8 mouse cellular contexts compared by ENCODE assay signal in genomic region chr7:100550338-100551007, GRCm38 (mm10). TPM values are rescaled to one million over a fixed set of nuclear protein-coding genes. Genes with fewer than 3 reads are reported as not detected.
DNase-seq lines count a peak whose midpoint lies in the region; ATAC-seq and TF ChIP-seq lines count a peak whose summit lies in the region.

No protein-coding gene starts in this region.

- H3K27me3 ChIP-seq in intestine, postnatal 0 days (replicated peaks; ENCODE audit: control insufficient read depth, insufficient read depth, low read length) = no peaks in the 10 kb centered on the region
- no peaks in the 10 kb centered on the region for H3K27me3 ChIP-seq in intestine, embryonic 16.5 days (replicated peaks; ENCODE audit: control insufficient read depth, insufficient read depth, low read length)
- no peaks in the 10 kb centered on the region for H3K27me3 ChIP-seq in kidney, postnatal 0 days (ENCODE audit: insufficient read depth, low read length)
- H3K27me3 ChIP-seq in hindbrain, embryonic 10.5 days (ENCODE audit: insufficient read depth, poor library complexity, severe bottlenecking) = no peaks in the 10 kb centered on the region

- H3K4me2 ChIP-seq in intestine, postnatal 0 days (replicated peaks; ENCODE audit: low read depth) = no peak overlapping the region
- no peak overlapping the region for H3K4me2 ChIP-seq in intestine, embryonic 16.5 days (ENCODE audit: low read depth, low read length)
- no peak overlapping the region for H3K4me2 ChIP-seq in kidney, postnatal 0 days (ENCODE audit: low read length)

- H3K27ac ChIP-seq in intestine, postnatal 0 days (ENCODE audit: low read depth, low read length) = no peak overlapping the region
- no peak overlapping the region for H3K27ac ChIP-seq in intestine, embryonic 16.5 days (ENCODE audit: low read length)
- H3K27ac ChIP-seq in kidney, postnatal 0 days = no peak overlapping the region
- H3K27ac ChIP-seq in hindbrain, embryonic 10.5 days = no peak overlapping the region

- H3K36me3 ChIP-seq in intestine, postnatal 0 days (ENCODE audit: control insufficient read depth, insufficient read depth) = peaks cover 12% of the 10 kb centered on the region; the same call in 1 of the 2 replicates
- H3K36me3 ChIP-seq in intestine, embryonic 16.5 days (ENCODE audit: control insufficient read depth, insufficient read depth, low read length) = peaks cover 3% of the 10 kb centered on the region; the same call in 1 of the 2 replicates
- peaks cover 21% of the 10 kb centered on the region for H3K36me3 ChIP-seq in kidney, postnatal 0 days (ENCODE audit: insufficient read depth, low read length)
- H3K36me3 ChIP-seq in hindbrain, embryonic 10.5 days = peaks cover 33% of the 10 kb centered on the region

- ATAC-seq in intestine, postnatal 0 days = no peak
- ATAC-seq in intestine, embryonic 16.5 days = no peak
- ATAC-seq in kidney, postnatal 0 days (replicated peaks; ENCODE audit: low FRiP score, low read depth) = no peak

- peak; percentile 63 for DNase-seq in MN1 (ENCODE audit: low spot score)
- DNase-seq in cerebellum, adult 11 months = peak; percentile 42
- DNase-seq in kidney, postnatal 0 days (ENCODE audit: low spot score) = peak; percentile 42
- DNase-seq in right cerebral cortex, adult 2 months (ENCODE audit: low spot score in 2 of 2) = peak; percentile 46 to 74
- no peak for DNase-seq in hindbrain, embryonic 10.5 days (ENCODE audit: low spot score)
- no peak for DNase-seq in embryo, embryonic 10 days (ENCODE audit: low spot score)

- peak; percentile 66 for TF ChIP-seq CTCF in intestine, postnatal 0 days (IDR thresholded peaks at IDR 0.05; ENCODE audit: low read depth)
- TF ChIP-seq CTCF in kidney, postnatal 0 days (IDR thresholded peaks at IDR 0.05; ENCODE audit: low read depth) = peak; percentile 60

- no peak overlapping the region for H3K4me3 ChIP-seq in intestine, postnatal 0 days (ENCODE audit: low read depth, low read length)
- no peak overlapping the region for H3K4me3 ChIP-seq in intestine, embryonic 16.5 days (ENCODE audit: low read length)
- H3K4me3 ChIP-seq in kidney, postnatal 0 days (replicated peaks; ENCODE audit: low read depth, low read length) = no peak overlapping the region
- no peak overlapping the region for H3K4me3 ChIP-seq in hindbrain, embryonic 10.5 days

- H3K9me3 ChIP-seq in intestine, postnatal 0 days (ENCODE audit: control insufficient read depth) = no peaks in the 10 kb centered on the region
- H3K9me3 ChIP-seq in intestine, embryonic 16.5 days (ENCODE audit: control insufficient read depth, low read length) = no peaks in the 10 kb centered on the region
- no peaks in the 10 kb centered on the region for H3K9me3 ChIP-seq in kidney, postnatal 0 days (replicated peaks; ENCODE audit: low read length)
- H3K9me3 ChIP-seq in hindbrain, embryonic 10.5 days = no peaks in the 10 kb centered on the region

- no peaks in the 10 kb centered on the region for H3K4me1 ChIP-seq in intestine, postnatal 0 days (replicated peaks; ENCODE audit: control insufficient read depth, insufficient read depth, low read length)
- H3K4me1 ChIP-seq in intestine, embryonic 16.5 days (ENCODE audit: control insufficient read depth, insufficient read depth, low read length) = peaks cover 10% of the 10 kb centered on the region
- H3K4me1 ChIP-seq in kidney, postnatal 0 days (replicated peaks; ENCODE audit: insufficient read depth, low read length) = no peaks in the 10 kb centered on the region
- peaks cover 6% of the 10 kb centered on the region for H3K4me1 ChIP-seq in hindbrain, embryonic 10.5 days (replicated peaks)

- WGBS in intestine, postnatal 0 days = 55% methylated on average over 5 of the region's 5 CpGs
- 58% methylated on average over 5 of the region's 5 CpGs for WGBS in intestine, embryonic 16.5 days
- WGBS in kidney, postnatal 0 days = 52% methylated on average over 5 of the region's 5 CpGs
- WGBS in hindbrain, embryonic 10.5 days = 69% methylated on average over 5 of the region's 5 CpGs

- H3K9ac ChIP-seq in intestine, postnatal 0 days (ENCODE audit: low read depth, low read length) = no peak overlapping the region
- H3K9ac ChIP-seq in intestine, embryonic 16.5 days (ENCODE audit: low read depth, low read length) = no peak overlapping the region
- H3K9ac ChIP-seq in kidney, postnatal 0 days (ENCODE audit: low read depth, low read length) = no peak overlapping the region

RNA-seq across cellular contexts. Expression of gene Coa4, which starts 13.6 kb away (rescaled TPM):
- 52.4 and 54.1 TPM in 2 replicates for polyA plus RNA-seq in intestine, postnatal 0 days (2015; fragmentation: Nextera tagmentation; extraction: Ambion mirVana)
- 59.2 and 59.3 TPM in 2 replicates for polyA plus RNA-seq in intestine, embryonic 16.5 days (2015; fragmentation: Nextera tagmentation; extraction: Ambion mirVana)
- polyA plus RNA-seq in kidney, postnatal 0 days (2015; fragmentation: Nextera tagmentation; extraction: Ambion mirVana) = 21.7 and 21.9 TPM in 2 replicates
- polyA plus RNA-seq in hindbrain, embryonic 10.5 days (2016; fragmentation: Nextera tagmentation; extraction: Ambion mirVana) = 20.4 and 23.3 TPM in 2 replicates

RNA-seq across cellular contexts. Expression of gene Dnajb13, which starts 35.7 kb away (rescaled TPM):
- polyA plus RNA-seq in intestine, postnatal 0 days (2015; fragmentation: Nextera tagmentation; extraction: Ambion mirVana) = 0.09 and 0.17 TPM in 2 replicates
- polyA plus RNA-seq in intestine, embryonic 16.5 days (2015; fragmentation: Nextera tagmentation; extraction: Ambion mirVana) = 0.48 and 0.50 TPM in 2 replicates
- 0.15 and 0.18 TPM in 2 replicates for polyA plus RNA-seq in kidney, postnatal 0 days (2015; fragmentation: Nextera tagmentation; extraction: Ambion mirVana)
- polyA plus RNA-seq in hindbrain, embryonic 10.5 days (2016; fragmentation: Nextera tagmentation; extraction: Ambion mirVana) = 1.9 and 9.2 TPM in 2 replicates

RNA-seq across cellular contexts. Expression of gene Rab6a, which starts 56.7 kb away (rescaled TPM):
- 122 and 123 TPM in 2 replicates for polyA plus RNA-seq in intestine, postnatal 0 days (2015; fragmentation: Nextera tagmentation; extraction: Ambion mirVana)
- polyA plus RNA-seq in intestine, embryonic 16.5 days (2015; fragmentation: Nextera tagmentation; extraction: Ambion mirVana) = 85.7 and 89.7 TPM in 2 replicates
- polyA plus RNA-seq in kidney, postnatal 0 days (2015; fragmentation: Nextera tagmentation; extraction: Ambion mirVana) = 90.7 and 94.6 TPM in 2 replicates
- polyA plus RNA-seq in hindbrain, embryonic 10.5 days (2016; fragmentation: Nextera tagmentation; extraction: Ambion mirVana) = 111 and 117 TPM in 2 replicates

RNA-seq across cellular contexts. Expression of gene Ucp2, which starts 57.3 kb away (rescaled TPM):
- 266 and 281 TPM in 2 replicates for polyA plus RNA-seq in intestine, postnatal 0 days (2015; fragmentation: Nextera tagmentation; extraction: Ambion mirVana)
- 368 and 382 TPM in 2 replicates for polyA plus RNA-seq in intestine, embryonic 16.5 days (2015; fragmentation: Nextera tagmentation; extraction: Ambion mirVana)
- polyA plus RNA-seq in kidney, postnatal 0 days (2015; fragmentation: Nextera tagmentation; extraction: Ambion mirVana) = 274 and 319 TPM in 2 replicates
- polyA plus RNA-seq in hindbrain, embryonic 10.5 days (2016; fragmentation: Nextera tagmentation; extraction: Ambion mirVana) = 122 and 123 TPM in 2 replicates

RNA-seq across cellular contexts. Expression of gene Mrpl48, which starts 57.6 kb away (rescaled TPM):
- polyA plus RNA-seq in intestine, postnatal 0 days (2015; fragmentation: Nextera tagmentation; extraction: Ambion mirVana) = 89.4 and 94.8 TPM in 2 replicates
- polyA plus RNA-seq in intestine, embryonic 16.5 days (2015; fragmentation: Nextera tagmentation; extraction: Ambion mirVana) = 85.9 and 89.2 TPM in 2 replicates
- 105 and 107 TPM in 2 replicates for polyA plus RNA-seq in kidney, postnatal 0 days (2015; fragmentation: Nextera tagmentation; extraction: Ambion mirVana)
- polyA plus RNA-seq in hindbrain, embryonic 10.5 days (2016; fragmentation: Nextera tagmentation; extraction: Ambion mirVana) = 57.9 and 66.6 TPM in 2 replicates

Comparison
In these comparisons a context has a peak if more than half of its experiments do, and no peak if none do; other contexts are left out.
1. DNase-seq: peak in MN1 (single experiment), cerebellum, adult 11 months (single experiment), kidney, postnatal 0 days (single experiment) and right cerebral cortex, adult 2 months (2 of 2); none in hindbrain, embryonic 10.5 days (single experiment) and embryo, embryonic 10 days (single experiment).